Mouse (Mus musculus) thymus, adult 2 months (tissue): ENCODE measurements around the gene Tnpo1.

ENCODE experiments used
- CTCF ChIP-seq: fragments of 200-500 bp; IDR thresholded peaks from 2 replicates; pipeline ENCODE4 v1.5.1; 2012; ENCODE audit warnings: mild to moderate bottlenecking, control low read depth, low read length, moderate library complexity, borderline replicate concordance; ENCODE audit not compliant: control insufficient read depth, poor library complexity, insufficient read depth; ENCODE audit errors: extremely low read depth
- POLR2A ChIP-seq: fragments of 200-500 bp; IDR thresholded peaks from 2 replicates; pipeline ENCODE4 v1.6.1; 2012; ENCODE audit warnings: mild to moderate bottlenecking, low read length, control low read depth, moderate library complexity; ENCODE audit not compliant: control insufficient read depth, poor library complexity, insufficient read depth; ENCODE audit errors: extremely low read depth

GRCm38 (mm10) chr13:98963612-98964011 is 37.4 kb upstream of the Tnpo1 start:
- TF ChIP-seq CTCF (no peak), POLR2A (no peak)
